Mouse (Mus musculus) limb, embryonic 14.5 days (tissue): ENCODE data around the gene Lexm. TPM values are rescaled to one million over a fixed set of nuclear protein-coding genes. Genes with fewer than 3 reads are reported as not detected.

Experiments used
- ATAC-seq: fragments of 200-750 bp; cut with Nextera tagmentation; 2 replicates; pipeline ENCODE4 v1.8.0; 2017; ENCODE audit warnings: low read depth, moderate number of reproducible peaks, moderate TSS enrichment; ENCODE audit not compliant: low FRiP score
- DNase-seq: peaks from one replicate; pipeline ENCODE4 v3.0.0-alpha.2; 2015; ENCODE audit warnings: low spot score
- H3K27ac ChIP-seq: fragments of 300-500 bp; sonication (generic); replicated peaks from 2 replicates; pipeline ENCODE4 v1.5.1; 2014; ENCODE audit warnings: low read depth, mild to moderate bottlenecking, low read length, moderate library complexity, mixed read lengths
- H3K27me3 ChIP-seq: fragments of 300-500 bp; sonication (generic); 2 replicates; pipeline ENCODE4 v1.6.1; 2014; ENCODE audit warnings: low read length, mixed read lengths; ENCODE audit not compliant: control insufficient read depth, insufficient read depth
- H3K36me3 ChIP-seq: fragments of 300-500 bp; sonication (generic); 2 replicates; pipeline ENCODE4 v1.6.1; 2014; ENCODE audit warnings: mild to moderate bottlenecking, low read length, moderate library complexity, mixed read lengths; ENCODE audit not compliant: control insufficient read depth, insufficient read depth
- H3K4me1 ChIP-seq: fragments of 300-500 bp; sonication (generic); 2 replicates; pipeline ENCODE4 v1.6.1; 2014; ENCODE audit warnings: antibody characterized with exemption, low read length, mixed read lengths; ENCODE audit not compliant: control insufficient read depth, insufficient read depth
- H3K4me2 ChIP-seq: fragments of 300-500 bp; sonication (generic); replicated peaks from 2 replicates; pipeline ENCODE4 v1.6.1; 2014; ENCODE audit warnings: low read depth, mild to moderate bottlenecking, low read length, moderate library complexity; ENCODE audit not compliant: severe bottlenecking
- H3K4me3 ChIP-seq: fragments of 300-500 bp; sonication (generic); replicated peaks from 2 replicates; pipeline ENCODE4 v1.5.1; 2014; ENCODE audit warnings: low read length
- H3K9ac ChIP-seq: fragments of 300-500 bp; sonication (generic); 2 replicates; pipeline ENCODE4 v1.6.1; 2014; ENCODE audit warnings: mild to moderate bottlenecking, low read depth, low read length, moderate library complexity; ENCODE audit not compliant: severe bottlenecking
- H3K9me3 ChIP-seq: fragments of 300-500 bp; sonication (generic); 2 replicates; pipeline ENCODE4 v1.6.1; 2016; ENCODE audit warnings: low read length; ENCODE audit not compliant: control insufficient read depth
- POLR2A ChIP-seq: fragments of 200-500 bp; IDR thresholded peaks from 2 replicates; pipeline ENCODE4 v1.8.0; 2012; ENCODE audit warnings: inconsistent platforms, mild to moderate bottlenecking, moderate library complexity, borderline replicate concordance; ENCODE audit not compliant: insufficient read depth, insufficient read length; ENCODE audit errors: extremely low read depth
- WGBS: fragments of 180-500 bp; shearing (Covaris S2); extraction: QIAGEN DNeasy Blood & Tissue Kit; methylation state at CpG from one replicate; pipeline ENCODE4 v1.1.7; 2014; 5-methylcytosine and 5-hydroxymethylcytosine counted together
- polyA plus RNA-seq, 2 experiments: library from polyadenylated mRNA; depleted of rRNA in 1 of 2; stranded (reverse) in 1 of 2; unstranded in 1 of 2; fragments of >200 nt; fragmentation: Nextera tagmentation in 1 of 2; extraction: Ambion mirVana in 1 of 2; gene quantifications; 2 replicates each; pipeline versions ENCODE4 v1.2.1 to v1.2.3; 2012 to 2014

The Lexm gene
- polyA plus RNA-seq, 2 experiments = not detected

DNA sequence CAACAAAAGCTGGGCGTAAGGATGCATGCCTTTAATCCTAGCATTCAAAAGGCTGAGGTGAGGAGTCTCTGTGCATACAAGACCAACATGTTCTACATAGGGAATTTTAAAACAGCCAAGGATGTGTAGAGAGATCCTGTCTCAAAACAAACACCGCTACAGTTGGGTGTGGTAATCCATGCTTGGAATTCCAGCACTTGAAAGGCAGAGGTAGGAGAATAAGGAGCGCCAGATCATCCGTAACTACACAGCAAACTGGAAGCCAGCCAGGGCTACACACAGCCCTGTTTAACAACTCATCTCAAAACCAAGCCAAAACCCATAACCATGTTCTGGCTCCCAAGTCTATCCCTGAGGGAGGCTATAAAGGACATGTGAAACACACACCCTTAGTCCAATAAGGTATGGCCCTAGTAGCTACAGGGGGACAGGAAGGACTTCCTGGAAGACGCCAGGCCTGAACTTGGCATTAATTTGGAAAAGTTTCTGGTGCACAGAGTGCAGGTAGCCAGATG, 47.0 kb upstream of the Lexm start:
- H3K4me1 ChIP-seq = no peaks in the 10 kb centered on the region
- no peak for DNase-seq
- H3K9me3 ChIP-seq = no peaks in the 10 kb centered on the region
- TF ChIP-seq POLR2A = no peak
- no peaks in the 10 kb centered on the region for H3K27me3 ChIP-seq
- no peak for ATAC-seq
- no peak overlapping the region for H3K4me2 ChIP-seq
- H3K4me3 ChIP-seq = no peak overlapping the region
- H3K27ac ChIP-seq = no peak overlapping the region
- WGBS = 77% methylated on average over 5 of the region's 5 CpGs
- peaks cover 94% of the 10 kb centered on the region for H3K36me3 ChIP-seq
- H3K9ac ChIP-seq = no peak overlapping the region

DNA sequence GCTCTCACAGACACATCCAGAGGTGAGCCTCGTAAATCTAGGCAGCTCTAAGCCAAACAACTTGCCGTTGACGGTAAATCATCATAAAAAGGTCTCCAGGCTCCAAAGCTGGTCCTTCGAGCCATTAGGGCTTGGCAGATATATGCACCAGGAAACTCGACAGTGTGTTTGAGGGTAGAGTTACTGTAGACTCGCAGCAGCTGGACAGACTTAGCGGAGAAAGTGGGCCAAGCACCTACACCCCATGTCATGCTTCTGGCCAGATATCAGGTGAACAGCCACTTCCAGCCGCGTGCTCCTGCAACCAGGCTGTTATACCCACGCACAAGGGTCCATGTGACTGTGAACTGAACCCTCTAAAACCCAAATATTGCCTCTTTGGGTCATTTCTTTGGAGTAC, 38.6 kb upstream of the Lexm start:
- 62% methylated on average over 10 of the region's 10 CpGs for WGBS
- Histone ChIP-seq H3K36me3 (peaks cover 52% of the 10 kb centered on the region), H3K9me3 (no peaks in the 10 kb centered on the region), H3K9ac (no peak overlapping the region), H3K4me3 (no peak overlapping the region), H3K27ac (no peak overlapping the region), H3K4me2 (no peak overlapping the region), H3K4me1 (peaks cover 7% of the 10 kb centered on the region), H3K27me3 (no peaks in the 10 kb centered on the region)
- no peak for ATAC-seq
- TF ChIP-seq POLR2A = no peak
- no peak for DNase-seq

DNA sequence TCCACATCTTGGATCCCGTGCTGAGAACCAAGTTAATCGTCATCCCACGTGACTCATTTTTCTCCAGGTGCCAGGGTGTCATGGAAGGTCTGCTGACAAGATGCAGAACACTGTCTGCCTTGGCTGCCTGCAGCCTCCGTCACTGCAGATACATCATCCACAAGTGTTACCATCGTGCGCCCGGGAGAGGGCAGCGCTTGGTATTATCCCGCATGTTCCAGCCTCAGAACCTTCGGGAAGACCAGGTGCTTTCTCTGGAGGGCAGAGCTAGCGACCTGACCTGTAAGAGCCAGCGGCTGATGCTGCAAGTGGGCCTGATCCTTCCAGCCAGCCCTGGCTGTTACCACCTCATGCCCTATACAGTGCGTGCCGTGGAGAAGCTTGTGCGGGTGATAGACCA, 36.0 kb upstream of the Lexm start:
- no peak overlapping the region for H3K4me3 ChIP-seq
- DNase-seq = no peak
- no peak for ATAC-seq
- no peak overlapping the region for H3K4me2 ChIP-seq
- no peaks in the 10 kb centered on the region for H3K27me3 ChIP-seq
- 93% methylated on average over 15 of the region's 15 CpGs for WGBS
- no peaks in the 10 kb centered on the region for H3K9me3 ChIP-seq
- no peak overlapping the region for H3K27ac ChIP-seq
- H3K4me1 ChIP-seq = peaks cover 7% of the 10 kb centered on the region
- peak overlapping the region; percentile 25; the same call in 1 of the 2 replicates for H3K9ac ChIP-seq
- H3K36me3 ChIP-seq = peaks cover 37% of the 10 kb centered on the region
- no peak for TF ChIP-seq POLR2A

DNA sequence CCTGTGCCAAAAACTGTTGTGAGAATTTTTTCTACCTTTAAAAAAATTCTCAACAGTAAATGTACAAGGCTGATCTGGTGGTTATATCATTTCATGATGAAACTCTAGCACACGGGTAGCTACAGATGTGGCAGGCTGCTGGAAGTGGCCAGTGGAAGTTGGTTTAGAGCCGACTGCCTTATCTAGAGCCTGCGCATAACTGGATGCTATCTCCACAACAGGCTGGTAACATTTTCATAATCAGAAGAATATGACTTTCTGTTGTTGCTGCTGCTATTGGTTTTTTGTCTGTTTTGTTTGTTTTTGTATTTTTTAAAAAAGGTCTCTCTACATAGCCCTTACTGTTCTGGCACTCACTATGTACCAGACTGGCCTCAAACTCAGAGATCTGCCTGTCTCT, 35.5 kb upstream of the Lexm start:
- no peaks in the 10 kb centered on the region for H3K27me3 ChIP-seq
- no peak overlapping the region for H3K4me3 ChIP-seq
- H3K36me3 ChIP-seq = peaks cover 36% of the 10 kb centered on the region
- H3K4me1 ChIP-seq = peaks cover 7% of the 10 kb centered on the region
- H3K4me2 ChIP-seq = no peak overlapping the region
- DNase-seq (no peak), ATAC-seq (no peak)
- WGBS = 85% methylated on average over 3 of the region's 3 CpGs
- no peak overlapping the region for H3K9ac ChIP-seq
- H3K9me3 ChIP-seq = no peaks in the 10 kb centered on the region
- no peak for TF ChIP-seq POLR2A
- no peak overlapping the region for H3K27ac ChIP-seq

DNA sequence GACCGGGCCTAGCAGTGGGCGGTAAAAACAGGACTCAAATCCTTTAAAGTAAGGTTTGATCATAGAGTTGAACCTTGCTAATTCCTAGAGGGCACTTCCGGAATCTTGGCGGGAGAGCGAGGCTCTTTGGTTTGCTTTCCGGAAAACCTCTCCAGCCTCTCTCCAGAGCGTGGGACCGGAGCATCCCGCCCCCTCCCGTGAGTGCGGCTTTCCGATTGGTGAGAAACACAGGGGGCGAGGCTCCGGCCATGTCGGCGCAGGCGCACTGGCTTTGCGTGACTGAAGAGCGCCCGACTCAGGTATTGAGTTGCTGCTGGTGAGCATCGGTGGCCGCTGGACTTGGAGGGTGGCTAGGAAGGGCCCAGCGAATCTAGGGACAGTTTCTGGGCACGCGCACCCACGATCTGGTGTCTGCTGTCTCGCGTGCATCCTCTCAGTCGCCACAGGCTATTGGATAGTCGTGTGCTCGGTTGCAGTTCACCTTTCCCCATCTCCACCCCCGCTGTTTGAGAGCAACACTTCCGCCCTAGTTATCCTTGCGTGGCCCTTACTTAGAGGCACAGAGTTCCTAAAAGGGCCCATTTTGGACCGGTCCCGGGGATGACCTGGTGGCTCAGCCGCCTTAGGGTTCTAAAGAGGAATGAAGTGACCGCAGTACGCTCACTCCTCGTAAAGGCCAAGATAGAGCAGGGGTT, 33.9 kb upstream of the Lexm start, which contains the start of gene Pars2:
TSS of gene Pars2 (plus strand) at position 237 of the 695 bp plus-strand sequence.
- no peaks in the 10 kb centered on the region for H3K9me3 ChIP-seq
- H3K4me2 ChIP-seq = peak within 1 kb of the TSS; percentile 87
- TF ChIP-seq POLR2A = peak; percentile 86; the same call in 1 of the 2 replicates
- peaks cover 7% of the 10 kb centered on the region for H3K4me1 ChIP-seq
- H3K27ac ChIP-seq = peak within 1 kb of the TSS; percentile 61; the same call in 1 of the 2 replicates
- H3K36me3 ChIP-seq = peaks cover 28% of the 10 kb centered on the region
- peak within 1 kb of the TSS; percentile 78 for H3K9ac ChIP-seq
- DNase-seq (peak; percentile 98), ATAC-seq (peak; percentile 98)
- H3K27me3 ChIP-seq = no peaks in the 10 kb centered on the region
- H3K4me3 ChIP-seq = peak within 1 kb of the TSS; percentile 57
- 2% methylated on average over 40 of the region's 40 CpGs for WGBS
